Mouse (Mus musculus) heart, adult 2 months (tissue): Measurements from ENCODE around the gene Mfsd12.

Experiments used
- CTCF ChIP-seq: fragments of 200-600 bp; IDR thresholded peaks from 2 replicates; pipeline ENCODE4 v1.8.1; 2022; ENCODE audit warnings: antibody characterized with exemption, mild to moderate bottlenecking, moderate library complexity
- EP300 ChIP-seq: fragments of 200-500 bp; IDR thresholded peaks from 2 replicates; pipeline ENCODE4 v1.6.1; 2011; ENCODE audit warnings: low read depth, low read length, control low read depth; ENCODE audit not compliant: insufficient read depth
- POLR2A ChIP-seq: fragments of 200-500 bp; IDR thresholded peaks from 2 replicates; pipeline ENCODE4 v1.6.1; 2011; ENCODE audit warnings: mild to moderate bottlenecking, low read depth, low read length, control low read depth; ENCODE audit not compliant: insufficient read depth

DNA sequence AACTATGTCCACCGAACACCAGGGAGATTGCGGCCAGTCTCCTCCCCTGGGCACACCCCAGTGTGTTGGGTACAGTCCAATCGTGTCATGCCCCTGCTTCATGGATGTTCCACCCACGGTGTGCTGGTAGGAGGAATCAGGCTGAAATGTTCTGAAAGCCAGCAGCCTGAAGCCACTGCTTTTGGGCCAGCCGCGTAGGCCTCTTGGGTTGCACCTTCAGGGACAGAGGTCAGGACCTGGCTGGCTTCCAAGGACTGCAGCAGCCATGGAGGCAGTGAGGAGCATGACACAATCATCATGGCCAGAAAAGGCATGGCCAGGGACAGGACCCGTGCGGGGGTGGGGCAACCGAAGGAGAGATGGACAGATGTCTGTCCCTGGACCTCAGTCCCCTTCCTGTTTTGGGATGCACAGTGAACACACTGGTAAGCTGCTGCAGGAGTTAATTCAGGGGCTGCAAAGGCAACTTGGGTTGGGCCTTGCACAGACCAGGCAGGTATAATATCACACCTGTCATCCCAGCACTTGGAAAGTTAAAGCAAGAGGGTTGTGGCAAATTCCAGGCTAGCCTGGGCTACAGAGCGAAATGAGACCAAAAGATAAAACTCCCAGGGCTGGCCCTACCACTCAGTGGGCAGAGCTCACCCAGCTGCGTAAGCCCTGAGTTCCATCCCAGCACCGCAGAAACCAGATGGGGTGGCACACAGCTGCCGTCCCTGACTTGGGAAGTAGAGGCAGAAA lies 38.5 kb upstream of the Mfsd12 start:
- TF ChIP-seq EP300 = no peak
- TF ChIP-seq CTCF = no peak
- no peak for TF ChIP-seq POLR2A
